ENCODE assay signal across 8 mouse cellular contexts in the genomic region with DNA sequence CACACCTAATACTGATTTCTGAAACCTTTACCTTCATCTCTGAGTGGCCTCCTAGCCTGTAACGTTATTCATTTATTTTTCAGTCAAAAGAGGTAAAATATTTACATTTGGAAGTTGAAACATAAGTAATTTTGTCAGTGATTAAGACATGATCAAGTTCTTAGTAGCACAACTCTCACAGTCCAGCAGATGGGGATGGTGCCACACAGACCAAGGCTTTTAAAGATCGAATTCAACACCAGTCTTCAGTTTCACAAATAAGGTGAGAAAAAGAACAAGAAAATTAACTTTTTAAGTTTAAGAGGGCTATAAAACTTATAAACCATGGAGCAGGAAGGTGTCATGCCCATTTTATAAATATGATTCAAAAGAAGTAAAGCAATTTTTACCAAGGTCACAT. TPM values are rescaled to one million over a fixed set of nuclear protein-coding genes. Genes with fewer than 3 reads are reported as not detected.
DNase-seq lines count a peak whose midpoint lies in the region; ATAC-seq and TF ChIP-seq lines count a peak whose summit lies in the region.

No protein-coding gene starts in this region.

- no peaks in the 10 kb centered on the region for H3K27me3 ChIP-seq in kidney, adult 2 months (replicated peaks; ENCODE audit: control insufficient read depth, insufficient read depth, low read length)

- H3K36me3 ChIP-seq in kidney, adult 2 months (ENCODE audit: control insufficient read depth, insufficient read depth, low read length): no peaks in the 10 kb centered on the region

- H3K4me1 ChIP-seq in kidney, adult 2 months (ENCODE audit: control insufficient read depth, insufficient read depth, low read length): no peaks in the 10 kb centered on the region

- intact Hi-C loops in gastrocnemius, postnatal 36 days (cut with DNase I): loop anchor here (5.0 kb wide), 1 partner anchor 118 kb away; no protein-coding TSS in a partner anchor

- no peak overlapping the region for H3K27ac ChIP-seq in kidney, adult 2 months (ENCODE audit: insufficient read depth, low read depth, low read length)

- no peak overlapping the region for H3K4me3 ChIP-seq in kidney, adult 2 months (ENCODE audit: insufficient read depth, low read depth, low read length)

- no peak for ATAC-seq in monocyte, adult 5-6 weeks (replicated peaks; ENCODE audit: insufficient number of reproducible peaks, low FRiP score, low TSS enrichment, poor library complexity, severe bottlenecking)

- TF ChIP-seq POLR2A in kidney, adult 2 months (IDR thresholded peaks at IDR 0.05; ENCODE audit: low read depth, low read length): no peak

- 32% methylated on average over 2 of the region's 2 CpGs for WGBS in kidney, adult 2 months

- DNase-seq in adrenal gland, postnatal 14 days: peak; percentile 9
- no peak for DNase-seq in adrenal gland, postnatal 4 days (ENCODE audit: low spot score in 2 of 2)
- peak; percentile 17 for DNase-seq in kidney, adult 2 months
- no peak for DNase-seq in kidney, adult 11 months
- peak; percentile 16 for DNase-seq in right cerebral cortex, postnatal 4 days
- DNase-seq in right cerebral cortex, adult 18-20 months: no peak
- DNase-seq in gastrocnemius, postnatal 36 days: no peak

- 0 out of 2 replicates have a peak, but pooled peaks have one; percentile 11 for TF ChIP-seq CTCF in kidney, adult 2 months (conservative IDR thresholded peaks at IDR 0.05; ENCODE audit: insufficient read depth, insufficient read length, low read depth, low read length)

RNA-seq across cellular contexts. Expression of a gene that starts 53.9 kb away (rescaled TPM):
- total RNA-seq in adrenal gland, postnatal 14 days (2021): 1,182 and 1,388 TPM in 2 replicates
- total RNA-seq in adrenal gland, postnatal 4 days (2021): 1,000 to 10,000 TPM; 1,568 to 1,571 TPM
- polyA plus RNA-seq in kidney, adult 2 months (2012; rRNA removed): 1,243 and 1,376 TPM in 2 replicates
- total RNA-seq in monocyte, adult 5-6 weeks (2017): 1,304 to 1,545 TPM (median 1,450 TPM) in 3 replicates
- total RNA-seq in gastrocnemius, postnatal 36 days (2021): 100 to 1,000 TPM; 615 to 766 TPM

RNA-seq across cellular contexts. Expression of a gene that starts 56.3 kb away (rescaled TPM):
- total RNA-seq in adrenal gland, postnatal 14 days (2021): 13.1 and 17.1 TPM in 2 replicates
- 10 to 100 TPM; 17.4 to 17.8 TPM for total RNA-seq in adrenal gland, postnatal 4 days (2021)
- 12.7 and 13.5 TPM in 2 replicates for polyA plus RNA-seq in kidney, adult 2 months (2012; rRNA removed)
- 0.10 TPM in 1 of 3 replicates, not detected in the others for total RNA-seq in monocyte, adult 5-6 weeks (2017)
- total RNA-seq in gastrocnemius, postnatal 36 days (2021): 10 to 100 TPM; 22.0 to 28.9 TPM

Comparison
In these comparisons a context has a peak if more than half of its experiments do, and no peak if none do; other contexts are left out.
1. DNase-seq: peak in adrenal gland, postnatal 14 days (single experiment), kidney, adult 2 months (single experiment) and right cerebral cortex, postnatal 4 days (single experiment); none in adrenal gland, postnatal 4 days (0 of 2), kidney, adult 11 months (single experiment), right cerebral cortex, adult 18-20 months (single experiment) and gastrocnemius, postnatal 36 days (0 of 2).
2. RNA of a gene that starts 56.3 kb away (total RNA-seq): 22.0 to 28.9 TPM in gastrocnemius, postnatal 36 days, 17.4 to 17.8 TPM in adrenal gland, postnatal 4 days and 13.1 to 17.1 TPM in adrenal gland, postnatal 14 days; 0.10 TPM in monocyte, adult 5-6 weeks; every median in the first group is over 10 times any median in the second.